Mouse (Mus musculus): ENCODE results near the gene Ankef1. TPM values are rescaled to one million over a fixed set of nuclear protein-coding genes. Genes with fewer than 3 reads are reported as not detected.

Gene Ankef1
- total RNA-seq (2014; rRNA removed) (1.5 and 1.7 TPM in 2 replicates), polyA plus RNA-seq (2015; fragmentation: Nextera tagmentation; extraction: Ambion mirVana) (0.66 and 0.88 TPM in 2 replicates)

GRCm38 (mm10) chr2:136501651-136502050 is at the start of gene Ankef1:
Ankef1 (plus strand) TSS chr2:136501910.
- H3K9me3 ChIP-seq (ENCODE audit: low read length): no peaks in the 10 kb centered on the region
- ATAC-seq (ENCODE audit: low FRiP score) (no peak), DNase-seq (ENCODE audit: low spot score) (no peak)
- no peaks in the 10 kb centered on the region for H3K36me3 ChIP-seq (ENCODE audit: insufficient read depth, low read length)
- TF ChIP-seq CTCF (IDR thresholded peaks at IDR 0.05): no peak
- no peak within 1 kb of the TSS for H3K9ac ChIP-seq (replicated peaks; ENCODE audit: low read length, poor library complexity, severe bottlenecking)
- 84% methylated on average over 1 of the region's 1 CpGs for WGBS
- H3K4me3 ChIP-seq (ENCODE audit: low read depth, low read length): no peak within 1 kb of the TSS
- H3K4me2 ChIP-seq (ENCODE audit: low read depth, low read length, poor library complexity, severe bottlenecking): no peak within 1 kb of the TSS
- no peaks in the 10 kb centered on the region for H3K4me1 ChIP-seq (ENCODE audit: insufficient read depth, low read length)
- no peak within 1 kb of the TSS for H3K27ac ChIP-seq (ENCODE audit: low read depth, low read length)
- no peaks in the 10 kb centered on the region for H3K27me3 ChIP-seq (ENCODE audit: insufficient read depth, low read length)

GRCm38 (mm10) chr2:136456468-136456867 is 45.2 kb upstream of the Ankef1 start:
- Histone ChIP-seq H3K4me1 (ENCODE audit: insufficient read depth, low read length) (no peaks in the 10 kb centered on the region), H3K9me3 (ENCODE audit: low read length) (no peaks in the 10 kb centered on the region), H3K36me3 (ENCODE audit: insufficient read depth, low read length) (no peaks in the 10 kb centered on the region), H3K9ac (replicated peaks; ENCODE audit: low read length, poor library complexity, severe bottlenecking) (no peak overlapping the region), H3K27me3 (ENCODE audit: insufficient read depth, low read length) (no peaks in the 10 kb centered on the region), H3K4me2 (ENCODE audit: low read depth, low read length, poor library complexity, severe bottlenecking) (no peak overlapping the region), H3K4me3 (ENCODE audit: low read depth, low read length) (no peak overlapping the region), H3K27ac (ENCODE audit: low read depth, low read length) (no peak overlapping the region)
- TF ChIP-seq CTCF (IDR thresholded peaks at IDR 0.05): no peak
- ATAC-seq (ENCODE audit: low FRiP score) (no peak), DNase-seq (ENCODE audit: low spot score) (no peak)
- 64% methylated on average over 2 of the region's 2 CpGs for WGBS

- H3K4me2 ChIP-seq (ENCODE audit: low read depth, low read length, poor library complexity, severe bottlenecking): no peak overlapping the region
- no peak for DNase-seq (ENCODE audit: low spot score)
- H3K4me1 ChIP-seq (ENCODE audit: insufficient read depth, low read length): no peaks in the 10 kb centered on the region
- H3K9me3 ChIP-seq (ENCODE audit: low read length): no peaks in the 10 kb centered on the region
- no peak overlapping the region for H3K27ac ChIP-seq (ENCODE audit: low read depth, low read length)
- no peaks in the 10 kb centered on the region for H3K36me3 ChIP-seq (ENCODE audit: insufficient read depth, low read length)
- no peak for ATAC-seq (ENCODE audit: low FRiP score)
- no peaks in the 10 kb centered on the region for H3K27me3 ChIP-seq (ENCODE audit: insufficient read depth, low read length)
- no peak for TF ChIP-seq CTCF (IDR thresholded peaks at IDR 0.05)
- H3K9ac ChIP-seq (replicated peaks; ENCODE audit: low read length, poor library complexity, severe bottlenecking): no peak overlapping the region
- 87% methylated on average over 3 of the region's 3 CpGs for WGBS
- no peak overlapping the region for H3K4me3 ChIP-seq (ENCODE audit: low read depth, low read length)
Observed at GRCm38 (mm10) chr2:136456875-136457274, 44.8 kb upstream of the Ankef1 start.

GRCm38 (mm10) chr2:136477656-136478055 is 24.1 kb upstream of the Ankef1 start:
- WGBS: 59% methylated on average over 3 of the region's 3 CpGs
- Histone ChIP-seq H3K4me2 (ENCODE audit: low read depth, low read length, poor library complexity, severe bottlenecking) (no peak overlapping the region), H3K27ac (ENCODE audit: low read depth, low read length) (no peak overlapping the region), H3K4me3 (ENCODE audit: low read depth, low read length) (no peak overlapping the region), H3K9ac (replicated peaks; ENCODE audit: low read length, poor library complexity, severe bottlenecking) (no peak overlapping the region), H3K9me3 (ENCODE audit: low read length) (no peaks in the 10 kb centered on the region), H3K36me3 (ENCODE audit: insufficient read depth, low read length) (no peaks in the 10 kb centered on the region), H3K4me1 (ENCODE audit: insufficient read depth, low read length) (no peaks in the 10 kb centered on the region), H3K27me3 (ENCODE audit: insufficient read depth, low read length) (no peaks in the 10 kb centered on the region)
- no peak for ATAC-seq (ENCODE audit: low FRiP score)
- no peak for DNase-seq (ENCODE audit: low spot score)
- TF ChIP-seq CTCF (IDR thresholded peaks at IDR 0.05): no peak

GRCm38 (mm10) chr2:136482269-136482668 is 19.4 kb upstream of the Ankef1 start:
- Histone ChIP-seq H3K4me2 (ENCODE audit: low read depth, low read length, poor library complexity, severe bottlenecking) (no peak overlapping the region), H3K4me3 (ENCODE audit: low read depth, low read length) (no peak overlapping the region), H3K27me3 (ENCODE audit: insufficient read depth, low read length) (no peaks in the 10 kb centered on the region), H3K36me3 (ENCODE audit: insufficient read depth, low read length) (no peaks in the 10 kb centered on the region), H3K27ac (ENCODE audit: low read depth, low read length) (no peak overlapping the region), H3K4me1 (ENCODE audit: insufficient read depth, low read length) (no peaks in the 10 kb centered on the region), H3K9ac (replicated peaks; ENCODE audit: low read length, poor library complexity, severe bottlenecking) (no peak overlapping the region), H3K9me3 (ENCODE audit: low read length) (no peaks in the 10 kb centered on the region)
- no peak for ATAC-seq (ENCODE audit: low FRiP score)
- WGBS: 81% methylated on average over 5 of the region's 5 CpGs
- DNase-seq (ENCODE audit: low spot score): no peak
- no peak for TF ChIP-seq CTCF (IDR thresholded peaks at IDR 0.05)

- 77% methylated on average over 3 of the region's 3 CpGs for WGBS
- no peak for ATAC-seq (ENCODE audit: low FRiP score)
- H3K4me3 ChIP-seq (ENCODE audit: low read depth, low read length): no peak overlapping the region
- no peak for DNase-seq (ENCODE audit: low spot score)
- H3K4me1 ChIP-seq (ENCODE audit: insufficient read depth, low read length): no peaks in the 10 kb centered on the region
- TF ChIP-seq CTCF (IDR thresholded peaks at IDR 0.05): no peak
- no peaks in the 10 kb centered on the region for H3K36me3 ChIP-seq (ENCODE audit: insufficient read depth, low read length)
- no peak overlapping the region for H3K9ac ChIP-seq (replicated peaks; ENCODE audit: low read length, poor library complexity, severe bottlenecking)
- no peaks in the 10 kb centered on the region for H3K27me3 ChIP-seq (ENCODE audit: insufficient read depth, low read length)
- H3K4me2 ChIP-seq (ENCODE audit: low read depth, low read length, poor library complexity, severe bottlenecking): no peak overlapping the region
- H3K27ac ChIP-seq (ENCODE audit: low read depth, low read length): no peak overlapping the region
- no peaks in the 10 kb centered on the region for H3K9me3 ChIP-seq (ENCODE audit: low read length)
Observed at GRCm38 (mm10) chr2:136483058-136483457, 18.7 kb upstream of the Ankef1 start.
